Mouse (Mus musculus) adrenal gland, postnatal 25 days (tissue): ENCODE measurements around the gene Grin2d. TPM values are rescaled to one million over a fixed set of nuclear protein-coding genes. Genes with fewer than 3 reads are reported as not detected.

ENCODE experiments used
- DNase-seq: peaks from one replicate; pipeline ENCODE4 v3.0.0; 2021; ENCODE audit warnings: mixed read lengths
- total RNA-seq: library from RNA; stranded (reverse); gene quantifications from 2 replicates; pipeline ENCODE4 v1.2.3, GENCODE M21; 2021

Grin2d gene
- total RNA-seq, 1 experiment from 2014 or later: 1.2 TPM

GRCm38 (mm10) chr7:45897258-45897757 is 19.1 kb upstream of the Grin2d start:
- DNase-seq: peak; percentile 52

- DNase-seq: peak; percentile 94
Measured at GRCm38 (mm10) chr7:45896517-45897257, 18.5 kb upstream of the Grin2d start, which contains the start of the genes Syngr4 and Tmem143. Syngr4 (minus strand) TSS chr7:45896714. Tmem143 (plus strand) TSS chr7:45896941.

GRCm38 (mm10) chr7:45895931-45896516 is 17.8 kb upstream of the Grin2d start:
- no peak for DNase-seq

- no peak for DNase-seq
Measured at GRCm38 (mm10) chr7:45892651-45893050, 14.5 kb upstream of the Grin2d start.

GRCm38 (mm10) chr7:45887246-45887645 is 9.1 kb upstream of the Grin2d start:
- DNase-seq: no peak

GRCm38 (mm10) chr7:45881011-45881410 is 2.8 kb upstream of the Grin2d start:
- no peak for DNase-seq

GRCm38 (mm10) chr7:45880531-45880930 is 2.4 kb upstream of the Grin2d start:
- no peak for DNase-seq

GRCm38 (mm10) chr7:45876895-45877294 is 1.3 kb downstream of the Grin2d start:
- DNase-seq: no peak

- peak; percentile 66 for DNase-seq
Measured at GRCm38 (mm10) chr7:45873061-45873947, 4.9 kb downstream of the Grin2d start.

- peak; percentile 90 for DNase-seq
Measured at GRCm38 (mm10) chr7:45872624-45873023, 5.6 kb downstream of the Grin2d start, which contains the start of gene Kdelr1. Kdelr1 (plus strand) TSS chr7:45872772.

GRCm38 (mm10) chr7:45870282-45871058 is 7.7 kb downstream of the Grin2d start:
- no peak for DNase-seq

GRCm38 (mm10) chr7:45869787-45870186 is 8.4 kb downstream of the Grin2d start:
- DNase-seq: no peak

GRCm38 (mm10) chr7:45869107-45869670 is 9.0 kb downstream of the Grin2d start:
- no peak for DNase-seq

- no peak for DNase-seq
Measured at GRCm38 (mm10) chr7:45867871-45868270, 10.3 kb downstream of the Grin2d start.

GRCm38 (mm10) chr7:45865925-45866910 is 12.0 kb downstream of the Grin2d start:
- DNase-seq: peak; percentile 92

GRCm38 (mm10) chr7:45864435-45864834 is 13.7 kb downstream of the Grin2d start:
- no peak for DNase-seq

- no peak for DNase-seq
Measured at GRCm38 (mm10) chr7:45862804-45863203, 15.4 kb downstream of the Grin2d start.

- no peak for DNase-seq
Measured at GRCm38 (mm10) chr7:45859008-45859407, 19.2 kb downstream of the Grin2d start.

- DNase-seq: no peak
Measured at GRCm38 (mm10) chr7:45856950-45857901, 21.0 kb downstream of the Grin2d start.
